Mouse (Mus musculus) intestine, postnatal 0 days (tissue): ENCODE measurements around the gene Apoc4. TPM values are rescaled to one million over a fixed set of nuclear protein-coding genes. Genes with fewer than 3 reads are reported as not detected.
A peak's percentile ranks its signal among the peaks of the same experiment; 100 is the strongest.

Experiments
- ATAC-seq: fragments of 200-750 bp; cut with Nextera tagmentation; 2 replicates; pipeline ENCODE4 v1.8.0; 2017; ENCODE audit warnings: mild to moderate bottlenecking, moderate TSS enrichment, moderate library complexity
- H3K27ac ChIP-seq: fragments of 300-500 bp; sonication (generic); 2 replicates; pipeline ENCODE4 v1.5.1; 2014; ENCODE audit warnings: mild to moderate bottlenecking, low read depth, low read length, moderate library complexity
- H3K27me3 ChIP-seq: fragments of 300-500 bp; sonication (generic); replicated peaks from 2 replicates; pipeline ENCODE4 v1.6.1; 2014; ENCODE audit warnings: low read length, mixed read lengths; ENCODE audit not compliant: control insufficient read depth, insufficient read depth
- H3K36me3 ChIP-seq: fragments of 300-500 bp; sonication (generic); 2 replicates; pipeline ENCODE4 v1.6.1; 2014; ENCODE audit warnings: mild to moderate bottlenecking, moderate library complexity; ENCODE audit not compliant: control insufficient read depth, insufficient read depth
- H3K4me1 ChIP-seq: fragments of 300-500 bp; sonication (generic); replicated peaks from 2 replicates; pipeline ENCODE4 v1.6.1; 2014; ENCODE audit warnings: antibody characterized with exemption, low read length, mixed read lengths; ENCODE audit not compliant: control insufficient read depth, insufficient read depth
- H3K4me2 ChIP-seq: fragments of 300-500 bp; sonication (generic); replicated peaks from 2 replicates; pipeline ENCODE4 v1.6.1; 2014; ENCODE audit warnings: low read depth, mild to moderate bottlenecking, moderate library complexity
- H3K4me3 ChIP-seq: fragments of 300-500 bp; sonication (generic); 2 replicates; pipeline ENCODE4 v1.5.1; 2014; ENCODE audit warnings: low read depth, low read length
- H3K9ac ChIP-seq: fragments of 300-500 bp; sonication (generic); 2 replicates; pipeline ENCODE4 v1.6.1; 2014; ENCODE audit warnings: mild to moderate bottlenecking, low read depth, low read length
- H3K9me3 ChIP-seq: fragments of 300-500 bp; sonication (generic); 2 replicates; pipeline ENCODE4 v1.6.1; 2016; ENCODE audit warnings: mixed run types; ENCODE audit not compliant: control insufficient read depth
- CTCF ChIP-seq: sonication (generic); IDR thresholded peaks from 2 replicates; pipeline ENCODE4 v1.5.1; 2016; ENCODE audit warnings: low read depth, mild to moderate bottlenecking, control low read depth, antibody characterized with exemption, moderate library complexity
- WGBS: fragments of 180-500 bp; shearing (Covaris S2); extraction: QIAGEN DNeasy Blood & Tissue Kit; methylation state at CpG from one replicate; pipeline ENCODE4 v1.1.7; 2014; 5-methylcytosine and 5-hydroxymethylcytosine counted together
- polyA plus RNA-seq: library from polyadenylated mRNA; unstranded; fragments of >200 nt; fragmentation: Nextera tagmentation; extraction: Ambion mirVana; gene quantifications from 2 replicates; pipeline ENCODE4 v1.2.1, GENCODE M21; 2015

Apoc4 gene
- polyA plus RNA-seq, 1 experiment from 2014 or later: 0.70 TPM

DNA sequence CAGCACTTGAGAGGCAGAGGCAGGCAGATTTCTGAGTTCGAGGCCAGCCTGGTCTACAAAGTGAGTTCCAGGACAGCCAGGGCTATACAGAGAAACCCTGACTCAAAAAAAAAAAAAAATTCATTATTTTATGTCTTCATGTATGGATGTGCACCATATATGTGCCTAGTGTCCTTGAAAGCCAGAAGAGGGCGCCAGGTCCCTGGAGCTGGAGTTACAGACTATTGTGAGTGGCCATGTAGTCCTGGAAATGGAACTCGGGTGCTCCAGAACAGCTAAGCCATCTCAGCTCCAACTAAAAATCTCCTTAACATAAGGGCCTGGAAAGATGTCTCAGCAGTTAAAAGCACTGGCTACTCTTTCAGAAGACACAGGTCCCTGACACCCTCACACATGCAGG lies 14.5 kb downstream of the Apoc4 start:
- Histone ChIP-seq H3K27ac (no peak overlapping the region), H3K9ac (no peak overlapping the region), H3K27me3 (no peaks in the 10 kb centered on the region), H3K4me1 (peaks cover 10% of the 10 kb centered on the region; the same call in 1 of the 2 replicates), H3K4me2 (no peak overlapping the region), H3K9me3 (no peaks in the 10 kb centered on the region), H3K4me3 (no peak overlapping the region), H3K36me3 (peaks cover 4% of the 10 kb centered on the region; the same call in 1 of the 2 replicates)
- WGBS: 68% methylated on average over 3 of the region's 3 CpGs
- ATAC-seq: no peak
- peak; percentile 58 for TF ChIP-seq CTCF

DNA sequence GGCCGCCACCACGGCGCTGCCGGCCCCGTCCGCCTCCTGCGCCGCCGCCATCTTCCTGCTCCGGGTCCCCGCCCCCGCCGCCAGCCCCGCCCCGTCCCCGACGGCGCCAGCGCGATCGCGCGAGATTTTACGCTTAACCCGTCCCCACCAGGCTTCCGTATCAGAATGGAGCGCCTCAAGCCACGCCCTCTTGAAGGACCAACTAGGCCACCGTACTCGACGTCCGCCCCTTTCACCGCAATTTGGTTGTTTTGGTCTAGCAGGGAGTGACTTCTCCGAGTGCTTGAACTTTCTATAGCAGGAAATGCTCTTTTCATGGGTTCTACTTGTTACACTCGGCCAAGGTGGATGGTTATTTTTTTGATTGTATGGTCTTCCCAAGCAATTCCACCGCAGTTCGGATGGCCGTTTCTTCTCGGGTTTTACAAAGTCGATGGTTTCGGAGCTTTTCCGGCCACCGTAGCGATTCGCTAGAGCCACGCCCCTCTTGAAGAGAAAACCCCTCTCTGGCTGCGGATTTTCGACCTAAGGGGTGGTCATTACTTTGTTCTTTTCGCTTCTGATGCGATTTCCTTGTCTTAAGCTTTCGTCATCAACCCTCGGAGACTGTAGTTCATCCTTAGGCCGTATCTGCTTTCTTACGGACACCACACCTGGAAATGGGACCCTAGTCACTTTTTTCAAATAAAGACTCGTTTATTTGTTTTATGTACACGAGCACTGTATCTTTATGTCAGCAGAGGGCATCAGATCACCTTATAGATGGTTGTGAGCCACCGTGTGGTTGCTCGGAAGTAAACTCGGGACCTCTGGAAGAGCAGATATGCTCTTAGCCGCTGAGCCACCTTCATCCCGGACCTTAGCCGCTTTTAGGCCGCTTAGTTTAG lies 16.1 kb downstream of the Apoc4 start, which contains the start of gene Clptm1:
Clptm1 (minus strand) TSS at position 79 of the 887 bp plus-strand sequence.
- H3K4me1 ChIP-seq: peaks cover 10% of the 10 kb centered on the region; the same call in 1 of the 2 replicates
- H3K27me3 ChIP-seq: no peaks in the 10 kb centered on the region
- H3K9me3 ChIP-seq: no peaks in the 10 kb centered on the region
- peak within 1 kb of the TSS; percentile 98 for H3K9ac ChIP-seq
- peak within 1 kb of the TSS; percentile 83 for H3K4me2 ChIP-seq
- ATAC-seq: peak; percentile 88
- H3K4me3 ChIP-seq: peak within 1 kb of the TSS; percentile 99
- peak within 1 kb of the TSS; percentile 91 for H3K27ac ChIP-seq
- peak; percentile 79 for TF ChIP-seq CTCF
- H3K36me3 ChIP-seq: peaks cover 9% of the 10 kb centered on the region; the same call in 1 of the 2 replicates
- WGBS: under 1% methylated on average over 59 of the region's 63 CpGs

GRCm38 (mm10) chr7:19664455-19664954 lies 16.8 kb downstream of the Apoc4 start:
- under 1% methylated on average over 36 of the region's 37 CpGs for WGBS
- H3K9ac ChIP-seq: peak overlapping the region; percentile 98
- ATAC-seq: peak; percentile 25
- no peak for TF ChIP-seq CTCF
- H3K27ac ChIP-seq: peak overlapping the region; percentile 91
- H3K4me3 ChIP-seq: peak overlapping the region; percentile 99
- H3K4me2 ChIP-seq: peak overlapping the region; percentile 83
- H3K9me3 ChIP-seq: no peaks in the 10 kb centered on the region
- H3K27me3 ChIP-seq: no peaks in the 10 kb centered on the region
- peaks cover 15% of the 10 kb centered on the region; the same call in 1 of the 2 replicates for H3K36me3 ChIP-seq
- H3K4me1 ChIP-seq: peaks cover 10% of the 10 kb centered on the region; the same call in 1 of the 2 replicates

- 10% methylated on average over 8 of the region's 8 CpGs for WGBS
- no peak for TF ChIP-seq CTCF
- Histone ChIP-seq H3K4me3 (peak overlapping the region; percentile 99), H3K36me3 (peaks cover 15% of the 10 kb centered on the region; the same call in 1 of the 2 replicates), H3K27ac (no peak overlapping the region), H3K9ac (peak overlapping the region; percentile 98), H3K9me3 (no peaks in the 10 kb centered on the region), H3K4me1 (peaks cover 10% of the 10 kb centered on the region; the same call in 1 of the 2 replicates), H3K27me3 (no peaks in the 10 kb centered on the region), H3K4me2 (peak overlapping the region; percentile 83)
- no peak for ATAC-seq
Observed at GRCm38 (mm10) chr7:19663940-19664339, 17.3 kb downstream of the Apoc4 start.

- TF ChIP-seq CTCF: no peak
- H3K9me3 ChIP-seq: no peaks in the 10 kb centered on the region
- peaks cover 69% of the 10 kb centered on the region for H3K36me3 ChIP-seq
- H3K27ac ChIP-seq: no peak overlapping the region
- H3K4me2 ChIP-seq: no peak overlapping the region
- no peak overlapping the region for H3K4me3 ChIP-seq
- WGBS: 98% methylated on average over 2 of the region's 2 CpGs
- H3K4me1 ChIP-seq: no peaks in the 10 kb centered on the region
- no peak overlapping the region for H3K9ac ChIP-seq
- no peaks in the 10 kb centered on the region for H3K27me3 ChIP-seq
- ATAC-seq: no peak
Observed at GRCm38 (mm10) chr7:19652614-19653013, 28.7 kb downstream of the Apoc4 start.

DNA sequence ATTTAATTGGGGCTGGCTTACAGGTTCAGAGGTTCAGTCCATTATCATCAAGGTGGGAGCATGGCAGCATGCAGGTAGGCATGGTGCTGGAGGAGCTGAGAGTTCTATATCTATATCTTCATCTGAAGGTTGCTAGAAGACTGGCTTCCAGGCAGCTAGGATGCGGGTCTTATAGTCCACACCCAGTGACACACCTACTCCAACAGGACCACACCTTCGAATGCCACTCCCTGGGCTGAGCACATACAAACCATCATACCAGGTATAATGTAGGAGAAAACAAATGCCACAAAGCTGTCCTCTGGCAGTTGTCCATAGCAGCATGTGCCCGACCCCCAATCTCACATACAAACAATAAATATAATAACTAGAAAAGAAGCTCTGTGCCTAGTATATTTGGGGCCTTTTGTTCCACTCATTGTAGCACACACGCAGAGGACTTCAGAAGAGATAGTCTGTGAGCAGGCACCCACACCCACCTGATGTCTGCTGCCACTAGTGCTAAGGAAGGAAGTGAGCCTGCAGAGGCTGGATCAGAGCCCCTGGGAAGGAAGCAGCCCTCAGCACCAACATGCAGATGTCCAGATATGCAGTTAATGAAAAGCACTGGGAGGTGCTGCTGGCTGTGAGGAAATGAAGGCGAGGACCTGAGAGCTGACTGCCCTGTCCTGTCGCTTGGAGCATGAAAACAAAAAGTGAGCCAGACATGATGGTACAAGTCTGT lies 30.1 kb downstream of the Apoc4 start:
- peaks cover 79% of the 10 kb centered on the region for H3K36me3 ChIP-seq
- 72% methylated on average over 6 of the region's 6 CpGs for WGBS

More for the DNA sequence above, 30.1 kb downstream of the Apoc4 start:
- Histone ChIP-seq H3K4me1 (no peaks in the 10 kb centered on the region), H3K9ac (no peak overlapping the region), H3K4me3 (no peak overlapping the region), H3K9me3 (no peaks in the 10 kb centered on the region), H3K27me3 (no peaks in the 10 kb centered on the region), H3K4me2 (no peak overlapping the region), H3K27ac (no peak overlapping the region)
- no peak for ATAC-seq
- TF ChIP-seq CTCF: no peak
